Mouse (Mus musculus) heart, adult 9 months (tissue): Measurements from ENCODE around the gene Gramd1b.

Experiments used
- DNase-seq, 2 experiments: peaks; one replicate each; pipeline ENCODE4 v3.0.0; 2022; ENCODE audit warnings: low spot score in 2 of 2

Gramd1b gene

GRCm38 (mm10) chr9:40309876-40310275, 221.3 kb downstream of the Gramd1b start:
- DNase-seq: no peak

GRCm38 (mm10) chr9:40307311-40307710, 223.9 kb downstream of the Gramd1b start:
- DNase-seq: no peak

- DNase-seq: no peak
Measured at GRCm38 (mm10) chr9:40304243-40304642, 226.9 kb downstream of the Gramd1b start.

GRCm38 (mm10) chr9:40302375-40302774, 228.8 kb downstream of the Gramd1b start:
- DNase-seq: no peak

- no peak for DNase-seq
Measured at GRCm38 (mm10) chr9:40301475-40301874, 229.7 kb downstream of the Gramd1b start.

- no peak for DNase-seq
Measured at GRCm38 (mm10) chr9:40300018-40300989, 230.9 kb downstream of the Gramd1b start.

GRCm38 (mm10) chr9:40299323-40299722, 231.9 kb downstream of the Gramd1b start:
- no peak for DNase-seq

GRCm38 (mm10) chr9:40297969-40298368, 233.2 kb downstream of the Gramd1b start:
- no peak for DNase-seq

- no peak for DNase-seq
Measured at GRCm38 (mm10) chr9:40296251-40296650, 234.9 kb downstream of the Gramd1b start.

GRCm38 (mm10) chr9:40294866-40295265, 236.3 kb downstream of the Gramd1b start:
- no peak for DNase-seq

- no peak for DNase-seq
Measured at GRCm38 (mm10) chr9:40294210-40294609, 237.0 kb downstream of the Gramd1b start.

GRCm38 (mm10) chr9:40293740-40294139, 237.4 kb downstream of the Gramd1b start:
- DNase-seq: no peak

- DNase-seq: no peak
Measured at GRCm38 (mm10) chr9:40293286-40293685, 237.9 kb downstream of the Gramd1b start.

GRCm38 (mm10) chr9:40292475-40292874, 238.7 kb downstream of the Gramd1b start:
- DNase-seq: no peak

- DNase-seq: no peak
Measured at GRCm38 (mm10) chr9:40282968-40283367, 248.2 kb downstream of the Gramd1b start.

- DNase-seq: no peak
Measured at GRCm38 (mm10) chr9:40279438-40279837, 251.7 kb downstream of the Gramd1b start.

GRCm38 (mm10) chr9:40277671-40278070, 253.5 kb downstream of the Gramd1b start:
- DNase-seq: no peak

GRCm38 (mm10) chr9:40275904-40276303, 255.3 kb downstream of the Gramd1b start:
- DNase-seq: no peak

- no peak for DNase-seq
Measured at GRCm38 (mm10) chr9:40272822-40273221, 258.4 kb downstream of the Gramd1b start.

- DNase-seq: no peak
Measured at GRCm38 (mm10) chr9:40271075-40271474, 260.1 kb downstream of the Gramd1b start.

GRCm38 (mm10) chr9:40269880-40270279, 261.3 kb downstream of the Gramd1b start:
- DNase-seq: no peak

- peak; percentile 50 for DNase-seq
Measured at GRCm38 (mm10) chr9:40269103-40269861, 261.9 kb downstream of the Gramd1b start, which contains the start of gene Scn3b. Scn3b (plus strand) TSS chr9:40269217.

GRCm38 (mm10) chr9:40268748-40269102, 262.5 kb downstream of the Gramd1b start:
- DNase-seq: no peak
